8 mouse cellular contexts compared by ENCODE assay signal in genomic region chr2:69206523-69206922, GRCm38 (mm10). TPM values are rescaled to one million over a fixed set of nuclear protein-coding genes. Genes with fewer than 3 reads are reported as not detected.
DNase-seq lines count a peak whose midpoint lies in the region; ATAC-seq and TF ChIP-seq lines count a peak whose summit lies in the region.

No protein-coding gene starts in this region.

- peak overlapping the region; percentile 95; the same call in 1 of the 2 replicates for H3K4me2 ChIP-seq in lung, postnatal 0 days (replicated peaks; ENCODE audit: low read depth, low read length)
- peak overlapping the region; percentile 52 for H3K4me2 ChIP-seq in embryonic facial prominence, embryonic 14.5 days (ENCODE audit: low read depth, low read length)
- H3K4me2 ChIP-seq in intestine, embryonic 15.5 days (replicated peaks) = peak overlapping the region; percentile 46
- peak overlapping the region; percentile 39; the same call in 1 of the 2 replicates for H3K4me2 ChIP-seq in neural tube, embryonic 12.5 days (replicated peaks)

- peak overlapping the region; percentile 81 for H3K4me3 ChIP-seq in lung, postnatal 0 days (ENCODE audit: low read depth, low read length)
- H3K4me3 ChIP-seq in embryonic facial prominence, embryonic 14.5 days (ENCODE audit: low read depth, low read length) = peak overlapping the region; percentile 89
- peak overlapping the region; percentile 85; the same call in 1 of the 2 replicates for H3K4me3 ChIP-seq in intestine, embryonic 15.5 days (replicated peaks)
- no peak overlapping the region for H3K4me3 ChIP-seq in neural tube, embryonic 12.5 days
- no peak overlapping the region for H3K4me3 ChIP-seq in cerebellum, adult 2 months (replicated peaks; ENCODE audit: insufficient read depth, low read depth, low read length)

- peak; percentile 16 for DNase-seq in lung, postnatal 0 days (ENCODE audit: low spot score)
- DNase-seq in lung, postnatal 10 days = no peak
- peak; percentile 13 for DNase-seq in embryonic facial prominence, embryonic 14.5 days (ENCODE audit: low spot score)
- no peak for DNase-seq in right cerebral cortex, postnatal 10 days (ENCODE audit: low spot score in 2 of 2)
- no peak for DNase-seq in cerebellum, adult 2 months

- ATAC-seq in lung, postnatal 0 days = peak; percentile 18; the same call in 1 of the 2 replicates
- no peak for ATAC-seq in embryonic facial prominence, embryonic 14.5 days (ENCODE audit: low read depth)
- ATAC-seq in intestine, embryonic 15.5 days = peak; percentile 53
- ATAC-seq in neural tube, embryonic 12.5 days (ENCODE audit: low FRiP score, low read depth) = peak; percentile 41; the same call in 1 of the 2 replicates
- ATAC-seq in monocyte, adult 5-6 weeks (replicated peaks; ENCODE audit: insufficient number of reproducible peaks, low FRiP score, low TSS enrichment, poor library complexity, severe bottlenecking) = no peak

- TF ChIP-seq EP300 in lung, postnatal 0 days (IDR thresholded peaks at IDR 0.05) = no peak

- 17% methylated on average over 7 of the region's 7 CpGs for WGBS in lung, postnatal 0 days
- WGBS in embryonic facial prominence, embryonic 14.5 days = 18% methylated on average over 7 of the region's 7 CpGs
- 18% methylated on average over 7 of the region's 7 CpGs for WGBS in intestine, embryonic 15.5 days
- WGBS in neural tube, embryonic 12.5 days = 30% methylated on average over 7 of the region's 7 CpGs
- 16% methylated on average over 7 of the region's 7 CpGs for WGBS in cerebellum, adult 2 months

- no peaks in the 10 kb centered on the region for H3K9me3 ChIP-seq in lung, postnatal 0 days (ENCODE audit: low read length)
- H3K9me3 ChIP-seq in embryonic facial prominence, embryonic 14.5 days (ENCODE audit: control insufficient read depth, low read length) = no peaks in the 10 kb centered on the region
- no peaks in the 10 kb centered on the region for H3K9me3 ChIP-seq in intestine, embryonic 15.5 days
- no peaks in the 10 kb centered on the region for H3K9me3 ChIP-seq in neural tube, embryonic 12.5 days

- no peaks in the 10 kb centered on the region for H3K27me3 ChIP-seq in lung, postnatal 0 days (replicated peaks; ENCODE audit: insufficient read depth, low read length)
- H3K27me3 ChIP-seq in embryonic facial prominence, embryonic 14.5 days (replicated peaks; ENCODE audit: control insufficient read depth, insufficient read depth, low read length) = no peaks in the 10 kb centered on the region
- H3K27me3 ChIP-seq in intestine, embryonic 15.5 days (replicated peaks) = no peaks in the 10 kb centered on the region
- H3K27me3 ChIP-seq in neural tube, embryonic 12.5 days (replicated peaks) = no peaks in the 10 kb centered on the region
- H3K27me3 ChIP-seq in cerebellum, adult 2 months (ENCODE audit: control insufficient read depth, insufficient read depth, low read length) = no peaks in the 10 kb centered on the region

- H3K36me3 ChIP-seq in lung, postnatal 0 days (ENCODE audit: insufficient read depth, low read length) = no peaks in the 10 kb centered on the region
- peaks cover 14% of the 10 kb centered on the region for H3K36me3 ChIP-seq in embryonic facial prominence, embryonic 14.5 days (ENCODE audit: control insufficient read depth, insufficient read depth, low read length)
- 0 out of 2 replicates have a peak, but pooled peaks cover under 1% of the 10 kb centered on the region for H3K36me3 ChIP-seq in intestine, embryonic 15.5 days
- peaks cover 10% of the 10 kb centered on the region; the same call in 1 of the 2 replicates for H3K36me3 ChIP-seq in neural tube, embryonic 12.5 days

- TF ChIP-seq POLR2A in cerebellum, adult 2 months (IDR thresholded peaks at IDR 0.05; ENCODE audit: borderline replicate concordance, insufficient read depth, low read length) = no peak

- H3K4me1 ChIP-seq in lung, postnatal 0 days (ENCODE audit: insufficient read depth, low read depth, low read length) = 0 out of 2 replicates have a peak, but pooled peaks cover 3% of the 10 kb centered on the region
- peaks cover 14% of the 10 kb centered on the region; the same call in 1 of the 2 replicates for H3K4me1 ChIP-seq in embryonic facial prominence, embryonic 14.5 days (ENCODE audit: control insufficient read depth, insufficient read depth, low read length)
- H3K4me1 ChIP-seq in intestine, embryonic 15.5 days (replicated peaks) = no peaks in the 10 kb centered on the region
- H3K4me1 ChIP-seq in neural tube, embryonic 12.5 days = peaks cover 7% of the 10 kb centered on the region; the same call in 1 of the 2 replicates
- H3K4me1 ChIP-seq in cerebellum, adult 2 months (ENCODE audit: control insufficient read depth, insufficient read depth, low read length) = no peaks in the 10 kb centered on the region

- H3K9ac ChIP-seq in lung, postnatal 0 days (replicated peaks; ENCODE audit: low read depth) = no peak overlapping the region
- H3K9ac ChIP-seq in embryonic facial prominence, embryonic 14.5 days (ENCODE audit: low read depth, low read length) = peak overlapping the region; percentile 51
- H3K9ac ChIP-seq in intestine, embryonic 15.5 days = no peak overlapping the region
- no peak overlapping the region for H3K9ac ChIP-seq in neural tube, embryonic 12.5 days

- no peak for TF ChIP-seq CTCF in lung, postnatal 0 days (IDR thresholded peaks at IDR 0.05)
- TF ChIP-seq CTCF in cerebellum, adult 2 months (IDR thresholded peaks at IDR 0.05; ENCODE audit: borderline replicate concordance, insufficient read depth, low read depth, low read length) = no peak

- no peak overlapping the region for H3K27ac ChIP-seq in lung, postnatal 0 days (ENCODE audit: low read length)
- H3K27ac ChIP-seq in embryonic facial prominence, embryonic 14.5 days (replicated peaks; ENCODE audit: low read depth, low read length) = no peak overlapping the region
- H3K27ac ChIP-seq in intestine, embryonic 15.5 days = no peak overlapping the region
- H3K27ac ChIP-seq in neural tube, embryonic 12.5 days = no peak overlapping the region
- no peak overlapping the region for H3K27ac ChIP-seq in cerebellum, adult 2 months (ENCODE audit: insufficient read depth, low read length)

RNA-seq across cellular contexts. Expression of gene Spc25, which starts 0.5 kb away (rescaled TPM):
- 11.1 and 15.5 TPM in 2 replicates for polyA plus RNA-seq in lung, postnatal 0 days (2015; fragmentation: Nextera tagmentation; extraction: Ambion mirVana)
- polyA plus RNA-seq in embryonic facial prominence, embryonic 14.5 days (2014; fragmentation: Nextera tagmentation; extraction: Ambion mirVana) = 116 and 134 TPM in 2 replicates
- 120 and 135 TPM in 2 replicates for polyA plus RNA-seq in intestine, embryonic 15.5 days (2015; fragmentation: Nextera tagmentation; extraction: Ambion mirVana)
- 145 and 156 TPM in 2 replicates for polyA plus RNA-seq in neural tube, embryonic 12.5 days (2016; fragmentation: Nextera tagmentation; extraction: Ambion mirVana)
- polyA plus RNA-seq in cerebellum, adult 2 months (2012; rRNA removed) = 0.49 and 0.54 TPM in 2 replicates
- total RNA-seq in monocyte, adult 5-6 weeks (2017) = 4.1 to 7.9 TPM (median 5.0 TPM) in 3 replicates

RNA-seq across cellular contexts. Expression of gene G6pc2, which starts 4.3 kb away (rescaled TPM):
- polyA plus RNA-seq in lung, postnatal 0 days (2015; fragmentation: Nextera tagmentation; extraction: Ambion mirVana) = not detected in 2 replicates
- polyA plus RNA-seq in embryonic facial prominence, embryonic 14.5 days (2014; fragmentation: Nextera tagmentation; extraction: Ambion mirVana) = not detected in 2 replicates
- polyA plus RNA-seq in intestine, embryonic 15.5 days (2015; fragmentation: Nextera tagmentation; extraction: Ambion mirVana) = 0.73 and 0.90 TPM in 2 replicates
- polyA plus RNA-seq in neural tube, embryonic 12.5 days (2016; fragmentation: Nextera tagmentation; extraction: Ambion mirVana) = 0.72 and 0.76 TPM in 2 replicates
- not detected in 2 replicates for polyA plus RNA-seq in cerebellum, adult 2 months (2012; rRNA removed)
- total RNA-seq in monocyte, adult 5-6 weeks (2017) = not detected in 3 replicates

Comparison
In these comparisons a context has a peak if more than half of its experiments do, and no peak if none do; other contexts are left out.
1. DNase-seq: peak in lung, postnatal 0 days (single experiment) and embryonic facial prominence, embryonic 14.5 days (single experiment); none in lung, postnatal 10 days (single experiment), right cerebral cortex, postnatal 10 days (0 of 2) and cerebellum, adult 2 months (0 of 2).
2. ATAC-seq: peak in lung, postnatal 0 days (single experiment), intestine, embryonic 15.5 days (single experiment) and neural tube, embryonic 12.5 days (single experiment); none in embryonic facial prominence, embryonic 14.5 days (single experiment) and monocyte, adult 5-6 weeks (single experiment).
3. H3K4me2 ChIP-seq: peak in every context shown above with its lines; median percentile 95 in lung, postnatal 0 days; 52 in embryonic facial prominence, embryonic 14.5 days; 46 in intestine, embryonic 15.5 days; 39 in neural tube, embryonic 12.5 days.
4. H3K4me3 ChIP-seq: peak in lung, postnatal 0 days (single experiment), embryonic facial prominence, embryonic 14.5 days (single experiment) and intestine, embryonic 15.5 days (single experiment); none in neural tube, embryonic 12.5 days (single experiment) and cerebellum, adult 2 months (single experiment).